Mouse (Mus musculus): ENCODE data around the gene Eif1. TPM values are rescaled to one million over a fixed set of nuclear protein-coding genes. Genes with fewer than 3 reads are reported as not detected.
"Not testable (repeated sequence)": the region's sequence is repeated elsewhere in the genome, so short reads cannot be mapped to it uniquely, and the experiment has no call there.

Eif1 gene
- total RNA-seq, 2 experiments from 2014 or later: 1,847 to 1,982 TPM

GRCm38 (mm10) chr11:100312096-100312679, 7.5 kb upstream of the Eif1 start:
- peak; percentile 63 to 79 for DNase-seq

- DNase-seq: no peak
These were observed 6.3 kb upstream of the Eif1 start for GRCm38 (mm10) chr11:100313424-100313823.

GRCm38 (mm10) chr11:100315439-100315838, 4.2 kb upstream of the Eif1 start:
- DNase-seq: no peak

- DNase-seq: no peak
These were observed 1.8 kb upstream of the Eif1 start for GRCm38 (mm10) chr11:100317826-100318380.

- DNase-seq: no peak
These were observed 895 bp upstream of the Eif1 start for GRCm38 (mm10) chr11:100318529-100319451.

- peak; percentile 95 to 98 for DNase-seq
These were observed 516 bp downstream of the Eif1 start for GRCm38 (mm10) chr11:100320172-100320630.

GRCm38 (mm10) chr11:100320701-100321410, 1.2 kb downstream of the Eif1 start:
- DNase-seq: not testable (repeated sequence)

- DNase-seq: peak in 1 of 2 experiments; percentile 22
These were observed 2.0 kb downstream of the Eif1 start for GRCm38 (mm10) chr11:100321479-100322305.

GRCm38 (mm10) chr11:100322591-100323258, 3.0 kb downstream of the Eif1 start:
- DNase-seq: no peak

GRCm38 (mm10) chr11:100323578-100323977, 3.9 kb downstream of the Eif1 start:
- peak; percentile 36 to 70 for DNase-seq

GRCm38 (mm10) chr11:100325062-100325629, 5.5 kb downstream of the Eif1 start:
- DNase-seq: no peak

GRCm38 (mm10) chr11:100327316-100327715, 7.6 kb downstream of the Eif1 start:
- DNase-seq: no peak

GRCm38 (mm10) chr11:100327761-100328160, 8.1 kb downstream of the Eif1 start:
- no peak for DNase-seq

GRCm38 (mm10) chr11:100330235-100330634, 10.6 kb downstream of the Eif1 start:
- no peak for DNase-seq

GRCm38 (mm10) chr11:100330816-100331375, 11.2 kb downstream of the Eif1 start:
- DNase-seq: not testable (repeated sequence)

GRCm38 (mm10) chr11:100332766-100333515, 13.3 kb downstream of the Eif1 start:
- DNase-seq: no peak

GRCm38 (mm10) chr11:100333944-100334457, 14.3 kb downstream of the Eif1 start, which contains the start of gene Gast:
Gene Gast, plus strand, starts transcription at chr11:100334407.
- DNase-seq: no peak

GRCm38 (mm10) chr11:100335731-100336130, 16.0 kb downstream of the Eif1 start:
- DNase-seq: no peak

GRCm38 (mm10) chr11:100344269-100344668, 24.6 kb downstream of the Eif1 start:
- no peak for DNase-seq

All from heart, adult 18-20 months (tissue).